Mouse (Mus musculus) midbrain, embryonic 15.5 days (tissue): ENCODE data around the gene Olfr1222. TPM values are rescaled to one million over a fixed set of nuclear protein-coding genes. Genes with fewer than 3 reads are reported as not detected.

Experiments
- polyA plus RNA-seq: library from polyadenylated mRNA; unstranded; fragments of >200 nt; fragmentation: Nextera tagmentation; extraction: Ambion mirVana; gene quantifications from 2 replicates; pipeline ENCODE4 v1.2.1, GENCODE M21; 2015

The Olfr1222 gene
- polyA plus RNA-seq, 1 experiment from 2014 or later: not detected

Other genes starting within 250 kb of the Olfr1222 start
- gene Olfr1208, start 230.7 kb downstream of the Olfr1222 start, polyA plus RNA-seq: not detected in 2 replicates
- gene Olfr1209, start 217.9 kb downstream of the Olfr1222 start, polyA plus RNA-seq: not detected in 2 replicates
- not detected in 2 replicates for gene Olfr1211, start 194.9 kb downstream of the Olfr1222 start, polyA plus RNA-seq
- not detected in 2 replicates for gene Olfr1212, start 179.1 kb downstream of the Olfr1222 start, polyA plus RNA-seq
- not detected in 2 replicates for gene Gm13762, start 152.8 kb downstream of the Olfr1222 start, polyA plus RNA-seq
- gene Olfr1214, start 140.4 kb downstream of the Olfr1222 start, polyA plus RNA-seq: not detected in 2 replicates
- gene Olfr1215, start 126.1 kb downstream of the Olfr1222 start, polyA plus RNA-seq: not detected in 2 replicates
- gene Olfr1216, start 114.7 kb downstream of the Olfr1222 start, polyA plus RNA-seq: not detected in 2 replicates
- gene Olfr1217, start 101.0 kb downstream of the Olfr1222 start, polyA plus RNA-seq: not detected in 2 replicates
- not detected in 2 replicates for gene Olfr1218, start 71.9 kb downstream of the Olfr1222 start, polyA plus RNA-seq
- gene Olfr1219, start 49.5 kb downstream of the Olfr1222 start, polyA plus RNA-seq: not detected in 2 replicates
- not detected in 2 replicates for gene Olfr1220, start 26.2 kb downstream of the Olfr1222 start, polyA plus RNA-seq
- gene Olfr1221, start 15.8 kb downstream of the Olfr1222 start, polyA plus RNA-seq: not detected in 2 replicates
- not detected in 2 replicates for gene Olfr1223, start 18.5 kb upstream of the Olfr1222 start, polyA plus RNA-seq
- gene Olfr1224-ps1, start 31.0 kb upstream of the Olfr1222 start, polyA plus RNA-seq: not detected in 2 replicates
- not detected in 2 replicates for gene Olfr1225, start 41.6 kb upstream of the Olfr1222 start, polyA plus RNA-seq
- not detected in 2 replicates for gene Olfr1226, start 67.0 kb upstream of the Olfr1222 start, polyA plus RNA-seq
- not detected in 2 replicates for gene Olfr1228, start 121.0 kb upstream of the Olfr1222 start, polyA plus RNA-seq
- gene Olfr1229, start 155.0 kb upstream of the Olfr1222 start, polyA plus RNA-seq: not detected in 2 replicates
- gene Olfr1230, start 164.2 kb upstream of the Olfr1222 start, polyA plus RNA-seq: not detected in 2 replicates
- gene Olfr1231, start 174.0 kb upstream of the Olfr1222 start, polyA plus RNA-seq: not detected in 2 replicates
- gene Olfr1232, start 196.6 kb upstream of the Olfr1222 start, polyA plus RNA-seq: not detected in 2 replicates
- gene Olfr1233, start 209.3 kb upstream of the Olfr1222 start, polyA plus RNA-seq: not detected in 2 replicates
- gene Olfr1234, start 231.8 kb upstream of the Olfr1222 start, polyA plus RNA-seq: not detected in 2 replicates